Mouse (Mus musculus): Measurements from ENCODE around the gene Ube2n.

The Ube2n gene

GRCm38 (mm10) chr10:95514656-95515292 lies at the start of gene Ube2n:
Ube2n (plus strand) TSS chr10:95515145.
- peak; percentile 100 for DNase-seq

GRCm38 (mm10) chr10:95465485-95465896 lies 49.5 kb upstream of the Ube2n start:
- DNase-seq, result no peak

- DNase-seq, result no peak
These were observed 46.1 kb upstream of the Ube2n start for GRCm38 (mm10) chr10:95468894-95469293.

- DNase-seq, result peak; percentile 29
These were observed 43.8 kb upstream of the Ube2n start for GRCm38 (mm10) chr10:95471186-95471585.

GRCm38 (mm10) chr10:95471889-95472547 lies 42.9 kb upstream of the Ube2n start:
- peak; percentile 30 for DNase-seq

GRCm38 (mm10) chr10:95475923-95476322 lies 39.0 kb upstream of the Ube2n start:
- DNase-seq, result peak; percentile 93

- peak; percentile 88 for DNase-seq
These were observed 37.4 kb upstream of the Ube2n start for GRCm38 (mm10) chr10:95477516-95477915.

GRCm38 (mm10) chr10:95489653-95490052 lies 25.3 kb upstream of the Ube2n start:
- DNase-seq, result peak; percentile 85

- no peak for DNase-seq
These were observed 20.7 kb upstream of the Ube2n start for GRCm38 (mm10) chr10:95494268-95494667.

- DNase-seq, result no peak
These were observed 13.9 kb upstream of the Ube2n start for GRCm38 (mm10) chr10:95501033-95501432.

GRCm38 (mm10) chr10:95501463-95502081 lies 13.4 kb upstream of the Ube2n start, which contains the start of gene Mrpl42:
Mrpl42 (minus strand) TSS chr10:95501940.
- DNase-seq, result peak; percentile 99

- peak; percentile 45 for DNase-seq
These were observed 11.3 kb upstream of the Ube2n start for GRCm38 (mm10) chr10:95503443-95504235.

- peak; percentile 4 for DNase-seq
These were observed 10.6 kb upstream of the Ube2n start for GRCm38 (mm10) chr10:95504341-95504740.

GRCm38 (mm10) chr10:95508126-95508525 lies 6.8 kb upstream of the Ube2n start:
- DNase-seq, result peak; percentile 92

GRCm38 (mm10) chr10:95508793-95509192 lies 6.2 kb upstream of the Ube2n start:
- DNase-seq, result peak; percentile 94

GRCm38 (mm10) chr10:95509263-95509662 lies 5.7 kb upstream of the Ube2n start:
- peak; percentile 64 for DNase-seq

GRCm38 (mm10) chr10:95512635-95513034 lies 2.3 kb upstream of the Ube2n start:
- DNase-seq, result no peak

- DNase-seq, result peak; percentile 87
These were observed 983 bp upstream of the Ube2n start for GRCm38 (mm10) chr10:95513768-95514556.

- DNase-seq, result no peak
These were observed 467 bp downstream of the Ube2n start for GRCm38 (mm10) chr10:95515293-95515931.

- DNase-seq, result peak; percentile 51
These were observed 2.7 kb downstream of the Ube2n start for GRCm38 (mm10) chr10:95517656-95518055.

- DNase-seq, result peak; percentile 74
These were observed 10.2 kb downstream of the Ube2n start for GRCm38 (mm10) chr10:95525037-95525675.
